14 mouse cellular contexts compared by ENCODE assay signal in genomic region chr5:92854983-92855382, GRCm38 (mm10).
A peak's percentile ranks its signal among the peaks of the same experiment; 100 is the strongest.
DNase-seq lines count a peak whose midpoint lies in the region; ATAC-seq and TF ChIP-seq lines count a peak whose summit lies in the region.
"Had no signal": no experiment of that assay in that cellular context is flagged by ENCODE, and none has a peak within 500 bp of the region (broad histone marks: within the 10 kb centered on the region; RNA-seq: fewer than 3 reads in every experiment).

No protein-coding gene starts in this region.

- H3K27ac ChIP-seq in heart, postnatal 0 days (ENCODE audit: low read depth), result peak overlapping the region; percentile 5; the same call in 1 of the 2 replicates
- no peak overlapping the region for H3K27ac ChIP-seq in heart, embryonic 12.5 days (ENCODE audit: poor library complexity, severe bottlenecking)
- no peak overlapping the region for H3K27ac ChIP-seq in neural tube, embryonic 12.5 days
- no peak overlapping the region for H3K27ac ChIP-seq in forebrain, embryonic 14.5 days (ENCODE audit: low read depth, low read length)
- H3K27ac ChIP-seq: forebrain, embryonic 12.5 days; liver, embryonic 15.5 days; midbrain, embryonic 12.5 days had no signal

- 76% methylated on average over 4 of the region's 4 CpGs for WGBS in heart, postnatal 0 days
- WGBS in heart, embryonic 12.5 days, result 78% methylated on average over 4 of the region's 4 CpGs
- WGBS in neural tube, embryonic 12.5 days, result 77% methylated on average over 4 of the region's 4 CpGs
- 81% methylated on average over 4 of the region's 4 CpGs for WGBS in forebrain, embryonic 14.5 days

- no peak overlapping the region for H3K9ac ChIP-seq in heart, postnatal 0 days (replicated peaks; ENCODE audit: low read depth, low read length)
- no peak overlapping the region; the same call in 1 of the 2 replicates for H3K9ac ChIP-seq in heart, embryonic 12.5 days
- H3K9ac ChIP-seq in neural tube, embryonic 12.5 days, result no peak overlapping the region
- H3K9ac ChIP-seq in forebrain, embryonic 14.5 days (ENCODE audit: low read length), result no peak overlapping the region
- H3K9ac ChIP-seq: forebrain, embryonic 12.5 days; liver, embryonic 15.5 days; midbrain, embryonic 12.5 days had no signal

- H3K9me3 ChIP-seq in heart, postnatal 0 days (replicated peaks; ENCODE audit: control insufficient read depth, low read length), result no peaks in the 10 kb centered on the region
- H3K9me3 ChIP-seq in heart, embryonic 12.5 days (replicated peaks), result no peaks in the 10 kb centered on the region
- no peaks in the 10 kb centered on the region for H3K9me3 ChIP-seq in neural tube, embryonic 12.5 days
- H3K9me3 ChIP-seq in forebrain, embryonic 14.5 days (replicated peaks; ENCODE audit: control insufficient read depth, low read length), result no peaks in the 10 kb centered on the region
- H3K9me3 ChIP-seq: forebrain, embryonic 12.5 days; liver, embryonic 15.5 days; midbrain, embryonic 12.5 days had no signal

- no peak overlapping the region for H3K4me3 ChIP-seq in heart, postnatal 0 days (ENCODE audit: low read depth, low read length)
- no peak overlapping the region for H3K4me3 ChIP-seq in heart, embryonic 12.5 days
- H3K4me3 ChIP-seq in neural tube, embryonic 12.5 days, result no peak overlapping the region
- no peak overlapping the region for H3K4me3 ChIP-seq in forebrain, embryonic 14.5 days (ENCODE audit: low read depth, low read length)
- H3K4me3 ChIP-seq: forebrain, embryonic 12.5 days; liver, embryonic 15.5 days; midbrain, embryonic 12.5 days had no signal

- TF ChIP-seq CTCF in heart, postnatal 0 days (IDR thresholded peaks at IDR 0.05; ENCODE audit: low read depth), result no peak

- DNase-seq in heart, postnatal 0 days (ENCODE audit: low spot score), result no peak
- no peak for DNase-seq in neural tube, embryonic 10.5 days (ENCODE audit: extremely low spot score, low spot score)
- peak; percentile 72 for DNase-seq in gastrocnemius, postnatal 25 days
- DNase-seq in urinary bladder, postnatal 10 days (ENCODE audit: low spot score), result no peak
- no peak for DNase-seq in forebrain, embryonic 14.5 days (ENCODE audit: low spot score)
- DNase-seq: adrenal gland, adult 8-10 months; cerebellum, adult 9-10 months; kidney, adult 11 months; right cerebral cortex, postnatal 14 days had no signal

- no peaks in the 10 kb centered on the region for H3K36me3 ChIP-seq in heart, postnatal 0 days (replicated peaks; ENCODE audit: control insufficient read depth, insufficient read depth, low read length)
- no peaks in the 10 kb centered on the region for H3K36me3 ChIP-seq in heart, embryonic 12.5 days
- H3K36me3 ChIP-seq in neural tube, embryonic 12.5 days, result no peaks in the 10 kb centered on the region
- H3K36me3 ChIP-seq in forebrain, embryonic 14.5 days (ENCODE audit: control insufficient read depth, insufficient read depth, low read length), result no peaks in the 10 kb centered on the region
- H3K36me3 ChIP-seq: forebrain, embryonic 12.5 days; liver, embryonic 15.5 days; midbrain, embryonic 12.5 days had no signal

- peaks cover 37% of the 10 kb centered on the region for H3K4me1 ChIP-seq in heart, postnatal 0 days (ENCODE audit: control insufficient read depth, insufficient read depth)
- H3K4me1 ChIP-seq in heart, embryonic 12.5 days (replicated peaks), result peaks cover 26% of the 10 kb centered on the region
- H3K4me1 ChIP-seq in neural tube, embryonic 12.5 days, result peaks cover 6% of the 10 kb centered on the region
- H3K4me1 ChIP-seq in forebrain, embryonic 14.5 days (ENCODE audit: control insufficient read depth, insufficient read depth, low read length), result peaks cover 22% of the 10 kb centered on the region
- H3K4me1 ChIP-seq: liver, embryonic 15.5 days had no signal

- no peaks in the 10 kb centered on the region for H3K27me3 ChIP-seq in heart, postnatal 0 days (ENCODE audit: control insufficient read depth, insufficient read depth, low read length)
- no peaks in the 10 kb centered on the region for H3K27me3 ChIP-seq in heart, embryonic 12.5 days (replicated peaks)
- H3K27me3 ChIP-seq in neural tube, embryonic 12.5 days (replicated peaks), result no peaks in the 10 kb centered on the region
- no peaks in the 10 kb centered on the region for H3K27me3 ChIP-seq in forebrain, embryonic 14.5 days (replicated peaks; ENCODE audit: control insufficient read depth, insufficient read depth, low read length)
- H3K27me3 ChIP-seq: forebrain, embryonic 12.5 days; liver, embryonic 15.5 days; midbrain, embryonic 12.5 days had no signal

- no peak overlapping the region for H3K4me2 ChIP-seq in heart, postnatal 0 days (ENCODE audit: low read depth, low read length)
- H3K4me2 ChIP-seq in heart, embryonic 12.5 days, result no peak overlapping the region
- no peak overlapping the region for H3K4me2 ChIP-seq in neural tube, embryonic 12.5 days (replicated peaks)
- H3K4me2 ChIP-seq in forebrain, embryonic 14.5 days (ENCODE audit: low read length), result no peak overlapping the region
- H3K4me2 ChIP-seq: forebrain, embryonic 12.5 days; liver, embryonic 15.5 days; midbrain, embryonic 12.5 days had no signal

- ATAC-seq in heart, postnatal 0 days (ENCODE audit: insufficient read depth, low read depth), result no peak
- ATAC-seq in heart, embryonic 12.5 days (ENCODE audit: insufficient number of reproducible peaks, low FRiP score), result no peak
- peak; percentile 25; the same call in 1 of the 2 replicates for ATAC-seq in neural tube, embryonic 12.5 days (ENCODE audit: low FRiP score, low read depth)
- no peak for ATAC-seq in forebrain, embryonic 14.5 days

- no peak for TF ChIP-seq EP300 in heart, postnatal 0 days (IDR thresholded peaks at IDR 0.05; ENCODE audit: low read depth)
